Mouse (Mus musculus) thymus, adult 2 months (tissue): Measurements from ENCODE around the gene Gm20388.

ENCODE experiments used
- CTCF ChIP-seq: fragments of 200-500 bp; IDR thresholded peaks from 2 replicates; pipeline ENCODE4 v1.5.1; 2012; ENCODE audit warnings: mild to moderate bottlenecking, control low read depth, low read length, moderate library complexity, borderline replicate concordance; ENCODE audit not compliant: control insufficient read depth, poor library complexity, insufficient read depth; ENCODE audit errors: extremely low read depth
- POLR2A ChIP-seq: fragments of 200-500 bp; IDR thresholded peaks from 2 replicates; pipeline ENCODE4 v1.6.1; 2012; ENCODE audit warnings: mild to moderate bottlenecking, low read length, control low read depth, moderate library complexity; ENCODE audit not compliant: control insufficient read depth, poor library complexity, insufficient read depth; ENCODE audit errors: extremely low read depth

DNA sequence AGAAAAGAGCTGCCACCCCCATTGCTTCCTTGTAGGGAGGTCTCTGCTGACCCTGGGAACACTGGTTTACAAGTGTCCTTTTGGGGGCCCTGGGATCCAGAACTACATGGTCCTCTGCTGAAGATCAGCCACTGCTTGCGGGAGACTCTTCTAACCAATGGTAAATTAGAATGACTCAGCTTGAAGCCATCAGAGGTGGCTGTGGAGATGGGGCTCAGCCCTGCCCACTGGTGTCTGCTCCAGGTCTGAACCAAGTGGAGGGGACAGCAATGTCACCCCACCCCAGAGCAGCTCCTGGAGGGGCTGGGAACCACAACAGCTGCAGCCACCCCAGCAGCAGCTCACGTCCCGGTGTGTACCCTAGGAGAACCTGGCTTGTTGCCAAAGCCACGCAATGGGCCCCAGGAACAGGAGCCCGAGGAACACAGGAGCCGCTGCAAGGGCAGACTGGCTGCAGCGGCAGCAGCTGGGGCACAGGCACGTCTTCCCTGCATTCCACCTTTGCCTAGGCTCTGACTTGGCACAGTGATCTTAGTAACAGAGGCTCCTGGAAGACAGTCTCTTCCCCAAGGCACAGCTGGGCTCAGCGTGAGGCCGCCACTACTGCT, 1961.3 kb downstream of the Gm20388 start:
- TF ChIP-seq CTCF = no peak
- TF ChIP-seq POLR2A = no peak
